Mouse (Mus musculus): ENCODE measurements around the gene Dppa3. TPM values are rescaled to one million over a fixed set of nuclear protein-coding genes. Genes with fewer than 3 reads are reported as not detected.
"Not testable (repeated sequence)": the region's sequence is repeated elsewhere in the genome, so short reads cannot be mapped to it uniquely, and the experiment has no call there.

The Dppa3 gene
- polyA plus RNA-seq, 1 experiment: 0.26 TPM

DNA sequence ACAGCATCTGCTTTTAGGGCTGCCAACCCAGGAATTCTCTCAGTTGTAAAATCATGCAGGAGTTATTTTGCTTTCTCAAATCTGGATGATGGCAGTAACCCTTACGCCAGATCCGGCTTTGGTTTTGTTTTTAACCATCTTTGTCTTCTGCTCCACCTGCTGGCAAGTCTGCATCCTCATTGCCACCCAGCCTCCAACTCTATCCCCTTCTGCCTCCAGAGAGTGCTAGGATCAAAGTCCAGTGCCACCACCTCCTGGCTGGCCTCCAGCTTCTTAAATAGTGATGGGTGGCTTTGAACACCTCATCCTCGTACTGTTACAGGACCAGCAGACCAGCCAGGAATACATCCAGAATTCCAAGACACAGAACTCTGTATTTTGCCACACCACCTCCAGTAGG is 10.5 kb downstream of the Dppa3 start:
- Histone ChIP-seq H3K4me1 (replicated peaks; ENCODE audit: control insufficient read depth, insufficient read depth, low read length) (0 out of 2 replicates have a peak, but pooled peaks cover 3% of the 10 kb centered on the region), H3K36me3 (ENCODE audit: control insufficient read depth, insufficient read depth, low read length) (no peaks in the 10 kb centered on the region), H3K4me3 (ENCODE audit: control insufficient read depth, insufficient read depth, low read length) (no peak overlapping the region), H3K27me3 (ENCODE audit: control insufficient read depth, insufficient read depth, low read length) (no peaks in the 10 kb centered on the region), H3K27ac (ENCODE audit: control insufficient read depth, insufficient read depth, low read length) (no peak overlapping the region)
- DNase-seq: no peak
- no peak for TF ChIP-seq POLR2A (IDR thresholded peaks at IDR 0.05; ENCODE audit: control insufficient read depth, extremely low read depth, insufficient read depth, low read length, poor library complexity)
- TF ChIP-seq CTCF (IDR thresholded peaks at IDR 0.05; ENCODE audit: borderline replicate concordance, control insufficient read depth, extremely low read depth, insufficient read depth, low read length, poor library complexity): no peak
- WGBS: 85% methylated on average over 3 of the region's 3 CpGs

DNA sequence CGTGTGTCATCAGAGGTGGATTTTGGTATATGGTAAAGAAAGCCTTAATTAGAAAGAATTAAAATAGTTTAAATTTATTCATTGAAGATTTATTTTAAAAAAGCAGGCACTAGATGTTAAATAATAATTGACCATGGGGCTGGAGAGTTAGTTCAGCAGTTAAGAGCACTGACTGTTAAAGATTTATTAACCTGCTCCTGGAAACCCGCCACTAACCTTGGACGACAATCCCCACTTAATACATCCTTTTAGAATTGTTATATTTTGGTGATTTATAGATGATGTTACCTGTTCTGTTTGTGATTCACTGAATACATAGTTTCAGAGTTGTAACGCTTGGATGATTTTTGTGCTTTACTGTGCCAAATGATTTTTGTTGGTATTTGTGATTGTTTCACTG is 11.4 kb downstream of the Dppa3 start:
- not testable (repeated sequence) for H3K4me1 ChIP-seq (replicated peaks; ENCODE audit: control insufficient read depth, insufficient read depth, low read length); H3K27me3 ChIP-seq (ENCODE audit: control insufficient read depth, insufficient read depth, low read length); H3K4me3 ChIP-seq (ENCODE audit: control insufficient read depth, insufficient read depth, low read length); H3K27ac ChIP-seq (ENCODE audit: control insufficient read depth, insufficient read depth, low read length); DNase-seq; H3K36me3 ChIP-seq (ENCODE audit: control insufficient read depth, insufficient read depth, low read length)
- 95% methylated on average over 4 of the region's 4 CpGs for WGBS

DNA sequence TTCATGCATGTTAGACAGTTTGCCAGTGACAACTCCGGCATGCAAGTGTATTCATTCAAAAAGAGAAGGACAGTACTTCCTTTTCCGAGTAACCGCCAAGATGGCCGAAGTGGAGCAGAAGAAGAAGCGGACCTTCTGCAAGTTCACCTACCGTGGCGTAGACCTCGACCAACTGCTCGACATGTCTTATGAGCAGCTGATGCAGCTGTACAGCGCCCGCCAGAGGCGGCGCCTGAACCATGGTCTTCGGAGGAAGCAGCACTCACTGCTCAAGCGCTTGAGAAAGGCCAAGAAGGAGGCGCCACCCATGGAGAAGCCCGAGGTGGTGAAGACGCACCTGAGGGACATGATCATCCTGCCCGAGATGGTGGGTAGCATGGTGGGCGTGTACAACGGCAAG is 18.0 kb downstream of the Dppa3 start:
- not testable (repeated sequence) for H3K27ac ChIP-seq (ENCODE audit: control insufficient read depth, insufficient read depth, low read length); H3K4me3 ChIP-seq (ENCODE audit: control insufficient read depth, insufficient read depth, low read length); H3K4me1 ChIP-seq (replicated peaks; ENCODE audit: control insufficient read depth, insufficient read depth, low read length); DNase-seq; H3K27me3 ChIP-seq (ENCODE audit: control insufficient read depth, insufficient read depth, low read length); H3K36me3 ChIP-seq (ENCODE audit: control insufficient read depth, insufficient read depth, low read length)
- WGBS: 94% methylated on average over 21 of the region's 21 CpGs

DNA sequence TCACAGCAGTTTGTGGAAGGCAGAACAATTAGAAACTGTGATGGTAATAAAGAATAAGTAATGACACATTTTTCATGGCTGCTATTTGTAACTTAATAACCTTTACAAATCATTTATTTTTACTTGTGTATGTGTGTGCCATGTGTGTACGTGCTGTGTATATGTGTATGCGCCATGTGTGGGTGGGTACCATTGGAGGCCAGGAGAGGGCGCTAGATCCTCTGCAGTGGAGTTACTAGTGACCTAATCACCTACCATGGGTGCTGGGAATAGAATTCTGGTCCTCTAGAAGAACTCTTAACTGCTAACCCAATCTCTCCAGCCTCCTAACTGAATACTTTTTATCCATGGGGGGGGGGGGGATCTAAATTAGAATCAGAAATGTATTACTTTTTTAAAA is 23.7 kb downstream of the Dppa3 start:
- TF ChIP-seq CTCF (IDR thresholded peaks at IDR 0.05; ENCODE audit: borderline replicate concordance, control insufficient read depth, extremely low read depth, insufficient read depth, low read length, poor library complexity): no peak
- TF ChIP-seq POLR2A (IDR thresholded peaks at IDR 0.05; ENCODE audit: control insufficient read depth, extremely low read depth, insufficient read depth, low read length, poor library complexity): no peak
- Histone ChIP-seq H3K36me3 (ENCODE audit: control insufficient read depth, insufficient read depth, low read length) (no peaks in the 10 kb centered on the region), H3K27me3 (ENCODE audit: control insufficient read depth, insufficient read depth, low read length) (no peaks in the 10 kb centered on the region), H3K27ac (ENCODE audit: control insufficient read depth, insufficient read depth, low read length) (no peak overlapping the region), H3K4me3 (ENCODE audit: control insufficient read depth, insufficient read depth, low read length) (no peak overlapping the region), H3K4me1 (replicated peaks; ENCODE audit: control insufficient read depth, insufficient read depth, low read length) (no peaks in the 10 kb centered on the region)
- WGBS: 87% methylated on average over 3 of the region's 3 CpGs
- no peak for DNase-seq

DNA sequence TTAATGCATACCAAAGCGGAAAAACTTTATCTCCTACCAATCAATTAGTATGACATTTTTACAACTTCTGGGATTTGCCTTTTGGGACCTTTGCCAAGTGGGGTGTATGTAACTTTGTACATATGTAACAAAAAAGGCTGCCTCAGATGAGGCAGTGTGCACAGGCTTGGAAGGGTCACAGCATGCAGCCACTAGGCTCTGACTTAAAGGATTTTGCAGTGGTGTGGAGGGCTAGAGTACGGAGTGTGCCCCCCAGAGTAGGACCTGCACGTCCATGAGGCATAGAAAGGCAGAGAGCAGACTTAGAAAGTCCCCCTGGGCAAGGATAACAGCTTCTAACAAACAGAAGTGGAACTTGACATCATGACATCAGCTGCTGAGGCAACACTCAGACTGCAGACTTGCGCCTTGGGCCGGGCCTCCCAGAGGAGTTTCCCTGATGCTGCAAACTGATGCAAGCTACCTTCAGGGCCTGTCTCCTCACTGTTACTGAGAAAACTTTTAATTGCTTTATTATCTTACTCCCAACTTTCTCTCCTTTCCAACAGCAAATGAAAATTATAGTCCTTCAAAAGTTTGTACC is 24.3 kb downstream of the Dppa3 start:
- TF ChIP-seq POLR2A (IDR thresholded peaks at IDR 0.05; ENCODE audit: control insufficient read depth, extremely low read depth, insufficient read depth, low read length, poor library complexity) (no peak), CTCF (IDR thresholded peaks at IDR 0.05; ENCODE audit: borderline replicate concordance, control insufficient read depth, extremely low read depth, insufficient read depth, low read length, poor library complexity) (no peak)
- Histone ChIP-seq H3K36me3 (ENCODE audit: control insufficient read depth, insufficient read depth, low read length) (no peaks in the 10 kb centered on the region), H3K27me3 (ENCODE audit: control insufficient read depth, insufficient read depth, low read length) (no peaks in the 10 kb centered on the region), H3K4me3 (ENCODE audit: control insufficient read depth, insufficient read depth, low read length) (no peak overlapping the region), H3K4me1 (replicated peaks; ENCODE audit: control insufficient read depth, insufficient read depth, low read length) (no peaks in the 10 kb centered on the region), H3K27ac (ENCODE audit: control insufficient read depth, insufficient read depth, low read length) (no peak overlapping the region)
- no peak for DNase-seq
- WGBS: 88% methylated on average over 5 of the region's 5 CpGs

DNA sequence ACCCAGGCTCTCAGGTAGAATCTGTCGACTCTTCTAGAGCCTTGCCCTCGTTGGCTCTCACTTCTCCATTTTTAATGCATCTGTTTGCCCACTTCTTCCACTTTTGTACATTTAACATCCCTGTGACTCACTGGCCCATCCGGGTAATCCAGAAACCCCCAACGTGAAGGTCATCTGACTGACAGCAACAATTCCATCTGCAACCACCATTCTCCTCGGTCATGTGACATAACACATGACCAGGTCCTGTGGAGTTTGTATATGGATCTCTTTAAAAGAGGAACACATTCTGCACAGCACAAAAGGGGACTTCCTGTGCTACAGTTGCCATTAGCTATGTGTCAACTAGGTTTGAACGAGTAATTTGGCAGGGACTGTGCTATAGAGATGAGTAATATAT is 28.1 kb downstream of the Dppa3 start:
- H3K36me3 ChIP-seq (ENCODE audit: control insufficient read depth, insufficient read depth, low read length): no peaks in the 10 kb centered on the region
- no peak overlapping the region for H3K4me3 ChIP-seq (ENCODE audit: control insufficient read depth, insufficient read depth, low read length)
- no peak for DNase-seq

DNA sequence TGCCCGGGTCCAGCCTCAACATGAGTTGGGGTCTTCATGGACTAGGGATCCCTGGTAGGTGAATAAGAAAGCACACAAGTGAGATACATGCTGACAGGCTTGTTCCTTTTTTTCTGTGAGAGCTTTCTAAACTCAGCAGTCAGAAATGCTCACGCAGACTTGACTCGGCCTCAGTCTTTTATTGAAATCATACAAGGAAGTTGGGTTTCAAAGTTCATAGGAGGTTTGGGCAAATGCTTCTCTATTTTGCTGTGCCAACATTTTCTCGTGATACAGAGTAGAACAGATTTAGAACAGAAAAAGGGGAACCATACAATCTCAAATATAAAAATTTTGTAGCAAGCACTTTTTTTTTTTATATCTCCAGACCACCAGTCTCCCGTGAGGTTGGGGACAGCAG is 31.4 kb downstream of the Dppa3 start:
- no peak for DNase-seq
- TF ChIP-seq POLR2A (IDR thresholded peaks at IDR 0.05; ENCODE audit: control insufficient read depth, extremely low read depth, insufficient read depth, low read length, poor library complexity) (no peak), CTCF (IDR thresholded peaks at IDR 0.05; ENCODE audit: borderline replicate concordance, control insufficient read depth, extremely low read depth, insufficient read depth, low read length, poor library complexity) (no peak)
- H3K36me3 ChIP-seq (ENCODE audit: control insufficient read depth, insufficient read depth, low read length): no peaks in the 10 kb centered on the region
- H3K27me3 ChIP-seq (ENCODE audit: control insufficient read depth, insufficient read depth, low read length): no peaks in the 10 kb centered on the region
- 11% methylated on average over 5 of the region's 5 CpGs for WGBS
- H3K27ac ChIP-seq (ENCODE audit: control insufficient read depth, insufficient read depth, low read length): no peak overlapping the region
- H3K4me3 ChIP-seq (ENCODE audit: control insufficient read depth, insufficient read depth, low read length): no peak overlapping the region
- no peaks in the 10 kb centered on the region for H3K4me1 ChIP-seq (replicated peaks; ENCODE audit: control insufficient read depth, insufficient read depth, low read length)

More for the DNA sequence above, 28.1 kb downstream of the Dppa3 start:
- Histone ChIP-seq H3K27me3 (ENCODE audit: control insufficient read depth, insufficient read depth, low read length) (no peaks in the 10 kb centered on the region), H3K27ac (ENCODE audit: control insufficient read depth, insufficient read depth, low read length) (no peak overlapping the region), H3K4me1 (replicated peaks; ENCODE audit: control insufficient read depth, insufficient read depth, low read length) (no peaks in the 10 kb centered on the region)
- 6% methylated on average over 6 of the region's 6 CpGs for WGBS
- TF ChIP-seq POLR2A (IDR thresholded peaks at IDR 0.05; ENCODE audit: control insufficient read depth, extremely low read depth, insufficient read depth, low read length, poor library complexity) (no peak), CTCF (IDR thresholded peaks at IDR 0.05; ENCODE audit: borderline replicate concordance, control insufficient read depth, extremely low read depth, insufficient read depth, low read length, poor library complexity) (no peak)

Measured in thymus, adult 2 months (tissue).